Mouse (Mus musculus) left cerebral cortex, adult 2 months (tissue): ENCODE measurements around the gene Fbxl7. TPM values are rescaled to one million over a fixed set of nuclear protein-coding genes. Genes with fewer than 3 reads are reported as not detected.
"Not testable (repeated sequence)": the region's sequence is repeated elsewhere in the genome, so short reads cannot be mapped to it uniquely, and the experiment has no call there.

Experiments
- DNase-seq, 2 experiments: peaks; one replicate each; pipeline ENCODE4 v3.0.0; 2021 to 2022; ENCODE audit warnings: low spot score in 2 of 2, mixed read lengths in 1 of 2; ENCODE audit errors: extremely low spot score in 1 of 2
- H3K27ac ChIP-seq: fragments of 200-600 bp; 2 replicates; pipeline ENCODE4 v1.8.1; 2022
- H3K4me3 ChIP-seq: fragments of 200-600 bp; 2 replicates; pipeline ENCODE4 v1.8.1; 2022
- CTCF ChIP-seq: fragments of 200-600 bp; IDR thresholded peaks from 2 replicates; pipeline ENCODE4 v1.8.1; 2022; ENCODE audit warnings: antibody characterized with exemption, mild to moderate bottlenecking, moderate library complexity
- intact Hi-C: fragments of 180-260 bp; cut with DNase I; formaldehyde crosslinking; loops from one replicate; pipeline ENCODE4 v1.15.1; 2025
- total RNA-seq, 2 experiments: library from RNA; stranded (reverse); gene quantifications; 2 replicates each; pipeline ENCODE4 v1.2.3; 2021

Fbxl7 gene
- total RNA-seq, 2 experiments from 2014 or later = 1.9 to 2.3 TPM

DNA sequence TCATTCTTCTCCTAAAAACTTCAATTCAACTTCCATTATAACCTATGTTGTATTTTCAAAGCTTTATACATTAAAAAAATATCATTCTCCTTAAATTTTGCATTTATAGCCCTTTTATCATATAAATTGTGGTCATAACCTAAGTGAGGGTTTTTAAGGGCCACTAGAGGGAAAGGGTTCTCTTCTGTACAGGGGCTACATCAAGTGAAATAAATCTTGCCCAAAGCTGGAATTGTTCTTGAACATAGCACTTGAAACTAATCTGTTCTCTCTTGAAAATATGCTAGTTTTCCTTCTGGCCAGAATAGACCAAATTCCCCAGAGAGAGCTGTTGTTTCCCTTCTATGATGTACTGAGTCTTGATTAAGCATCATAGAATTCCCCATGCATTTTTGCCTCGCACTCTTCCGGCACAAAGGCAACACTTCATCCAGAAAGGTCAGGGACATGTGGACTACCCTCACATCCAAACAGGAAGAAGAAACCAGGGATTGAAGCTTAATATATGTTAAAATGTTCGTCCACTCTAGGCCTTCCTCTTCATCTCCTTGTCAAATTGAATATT is 95.8 kb downstream of the Fbxl7 start:
- TF ChIP-seq CTCF = no peak
- H3K4me3 ChIP-seq = no peak overlapping the region
- intact Hi-C loops = loop anchor here (5.0 kb wide), 1 partner anchor 98 kb away; the partner anchor contains the start of gene Fbxl7
- DNase-seq = no peak
- no peak overlapping the region for H3K27ac ChIP-seq

DNA sequence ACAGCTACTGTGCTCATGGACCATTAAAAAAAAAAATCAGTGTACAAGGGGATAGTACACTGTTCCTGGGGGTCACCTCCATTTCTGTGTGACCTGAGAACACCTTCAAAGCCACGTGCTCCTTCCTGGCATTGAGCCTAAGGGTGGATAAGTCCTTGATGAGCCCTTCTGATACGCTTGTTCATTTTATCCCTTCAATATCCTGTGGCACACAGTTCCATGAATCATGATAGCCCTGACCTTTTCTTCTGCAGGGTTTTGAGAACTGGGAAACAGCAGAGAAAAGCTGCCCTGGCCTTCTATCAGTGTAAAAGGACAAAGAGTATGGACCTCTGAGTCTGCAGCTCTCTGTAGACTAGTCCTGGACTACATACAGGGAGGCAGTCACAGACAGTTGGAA is 99.4 kb downstream of the Fbxl7 start:
- intact Hi-C loops = no loop called here
- TF ChIP-seq CTCF = no peak

DNA sequence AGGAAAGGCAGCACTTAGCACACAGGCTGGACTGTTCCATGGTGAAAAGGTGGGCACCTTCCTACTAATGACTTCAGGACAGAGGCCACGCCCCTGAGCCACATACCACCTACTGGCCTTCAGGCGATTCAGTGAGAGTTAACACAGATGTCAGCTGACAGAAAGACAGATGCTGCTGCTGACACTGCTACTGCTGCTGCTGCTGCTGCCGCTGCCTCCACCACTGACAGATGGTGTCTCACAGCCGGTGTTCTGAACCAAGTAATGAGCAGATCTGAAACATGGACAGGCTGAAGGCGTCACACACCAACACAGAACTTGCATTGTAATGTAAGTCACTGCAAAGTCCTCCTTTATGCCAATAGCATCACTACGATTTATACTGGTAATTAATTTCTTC is 99.9 kb downstream of the Fbxl7 start:
- H3K27ac ChIP-seq = no peak overlapping the region
- DNase-seq = peak; percentile 29 to 47
- TF ChIP-seq CTCF = no peak
- H3K4me3 ChIP-seq = no peak overlapping the region
- intact Hi-C loops = no loop called here

More for the DNA sequence above, 99.4 kb downstream of the Fbxl7 start:
- DNase-seq = no peak
- Histone ChIP-seq H3K27ac (no peak overlapping the region), H3K4me3 (no peak overlapping the region)

DNA sequence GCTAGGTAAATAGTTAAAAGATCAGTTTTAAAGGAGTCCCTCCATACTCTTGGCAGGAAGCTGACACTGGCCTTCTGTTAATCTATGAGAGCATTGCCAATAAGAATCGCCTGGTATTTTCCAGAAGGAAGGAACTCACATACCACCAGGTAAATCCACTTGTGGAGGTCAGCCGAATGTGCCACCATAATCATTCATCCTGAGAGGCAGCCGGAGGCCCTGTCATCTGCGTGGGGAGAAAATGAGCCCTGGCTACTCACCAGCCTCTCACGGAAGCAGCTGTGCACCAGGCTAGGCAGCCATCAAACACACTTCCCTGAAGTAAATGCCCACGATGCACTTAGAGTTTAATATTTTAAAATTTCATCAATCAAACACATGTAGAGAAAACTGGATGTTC is 108.2 kb downstream of the Fbxl7 start:
- no peak for TF ChIP-seq CTCF
- no peak overlapping the region for H3K27ac ChIP-seq
- no peak for DNase-seq
- no peak overlapping the region for H3K4me3 ChIP-seq
- intact Hi-C loops = no loop called here

DNA sequence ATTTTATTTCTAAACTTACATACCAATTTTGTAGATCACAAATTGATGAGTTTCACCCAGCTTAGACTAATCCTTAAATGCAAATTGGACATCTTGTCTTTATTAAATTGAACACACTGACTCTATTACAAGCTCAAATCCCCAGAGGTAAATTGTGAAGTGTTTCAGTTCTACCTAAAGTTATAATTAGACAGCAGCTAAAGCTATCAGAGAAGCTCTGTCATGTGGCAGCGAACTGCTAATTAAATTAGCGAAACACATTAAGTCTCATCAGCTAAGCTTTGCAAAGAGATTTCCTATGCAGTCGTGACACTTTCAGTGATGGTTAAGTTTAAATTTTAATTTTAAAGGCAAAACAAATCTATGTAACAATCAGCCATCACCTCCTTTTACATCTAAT is 114.8 kb downstream of the Fbxl7 start:
- Histone ChIP-seq H3K4me3 (no peak overlapping the region), H3K27ac (no peak overlapping the region)
- intact Hi-C loops = no loop called here
- no peak for TF ChIP-seq CTCF
- DNase-seq = no peak

DNA sequence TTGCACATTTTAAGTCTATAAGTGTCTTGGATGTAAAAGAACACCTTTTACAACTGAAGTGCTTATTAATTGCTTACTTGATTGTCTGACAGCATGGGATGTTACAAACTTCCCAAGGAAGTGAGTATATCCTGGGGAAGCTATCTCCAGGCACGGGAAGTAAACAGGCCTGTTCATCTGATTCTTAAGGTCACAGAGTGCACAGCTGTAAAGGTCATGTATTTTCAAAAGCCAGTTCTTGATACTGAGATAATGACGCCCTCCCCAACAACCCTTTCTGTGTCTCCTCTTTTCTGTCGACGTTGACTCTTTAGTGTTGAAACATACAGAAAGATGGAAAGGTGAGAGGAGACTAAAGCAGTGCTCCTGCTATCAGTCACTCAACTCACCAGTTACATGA is 116.3 kb downstream of the Fbxl7 start:
- Histone ChIP-seq H3K4me3 (no peak overlapping the region), H3K27ac (no peak overlapping the region)
- TF ChIP-seq CTCF = no peak
- no peak for DNase-seq
- intact Hi-C loops = no loop called here

DNA sequence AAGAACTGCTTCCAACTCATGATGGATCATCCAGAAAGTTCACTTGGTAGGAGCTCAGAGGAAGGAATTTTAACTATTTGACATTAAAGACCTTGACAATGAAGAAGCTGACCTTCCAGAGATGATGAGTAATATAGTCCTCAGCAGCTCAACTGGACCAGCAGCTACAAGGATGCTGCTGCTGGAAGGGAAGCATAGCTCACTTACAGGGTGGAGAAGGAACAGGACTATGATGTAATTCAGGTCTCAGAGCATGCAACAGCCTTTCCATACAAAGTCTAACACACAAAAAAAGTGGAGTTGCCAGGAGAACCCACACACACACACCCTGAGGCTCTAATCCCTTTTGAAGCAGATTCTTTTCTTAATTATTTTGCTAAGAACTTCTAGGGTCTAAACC is 119.7 kb downstream of the Fbxl7 start:
- intact Hi-C loops = no loop called here
- Histone ChIP-seq H3K27ac (no peak overlapping the region), H3K4me3 (no peak overlapping the region)
- no peak for TF ChIP-seq CTCF
- DNase-seq = no peak

DNA sequence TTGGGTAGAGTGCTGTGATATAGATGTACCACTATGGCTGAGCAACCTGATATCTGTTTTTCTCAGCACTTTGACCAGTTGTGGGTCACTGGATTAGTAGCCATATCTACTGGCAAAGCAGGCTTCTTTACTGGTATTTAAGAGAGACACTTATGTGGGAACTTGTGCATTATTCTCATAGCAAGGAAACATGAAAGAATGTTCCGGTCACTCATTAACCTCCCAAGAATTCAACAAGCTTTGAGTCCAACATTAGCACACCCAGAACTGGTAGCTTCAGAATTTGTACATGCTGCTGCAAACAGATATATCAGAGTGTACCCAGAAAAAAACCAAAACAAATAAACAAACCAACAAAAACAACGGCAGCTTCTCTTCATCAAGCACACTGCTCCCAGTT is 120.5 kb downstream of the Fbxl7 start:
- Histone ChIP-seq H3K27ac (no peak overlapping the region), H3K4me3 (no peak overlapping the region)
- no peak for TF ChIP-seq CTCF
- intact Hi-C loops = no loop called here
- no peak for DNase-seq

DNA sequence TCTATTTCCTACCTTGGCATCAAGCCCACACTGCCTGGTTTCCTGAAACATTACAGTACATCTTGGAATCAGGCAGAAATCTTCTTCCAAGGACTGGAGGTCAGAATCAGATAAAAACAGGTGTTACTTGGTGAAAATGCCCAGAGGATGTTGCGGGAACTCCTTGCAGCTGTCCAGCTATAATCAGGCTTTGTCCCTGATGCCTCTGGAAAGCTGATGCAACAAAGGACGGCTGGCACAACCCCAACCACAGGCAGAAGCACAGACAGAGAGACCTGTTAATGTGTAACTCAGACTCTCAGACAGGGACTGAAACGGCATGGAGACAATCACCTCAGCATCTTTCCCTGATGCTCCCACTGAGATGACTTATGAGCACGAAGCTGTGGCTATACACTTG is 133.7 kb downstream of the Fbxl7 start:
- intact Hi-C loops = no loop called here
- Histone ChIP-seq H3K4me3 (no peak overlapping the region), H3K27ac (no peak overlapping the region)
- no peak for DNase-seq
- TF ChIP-seq CTCF = no peak

DNA sequence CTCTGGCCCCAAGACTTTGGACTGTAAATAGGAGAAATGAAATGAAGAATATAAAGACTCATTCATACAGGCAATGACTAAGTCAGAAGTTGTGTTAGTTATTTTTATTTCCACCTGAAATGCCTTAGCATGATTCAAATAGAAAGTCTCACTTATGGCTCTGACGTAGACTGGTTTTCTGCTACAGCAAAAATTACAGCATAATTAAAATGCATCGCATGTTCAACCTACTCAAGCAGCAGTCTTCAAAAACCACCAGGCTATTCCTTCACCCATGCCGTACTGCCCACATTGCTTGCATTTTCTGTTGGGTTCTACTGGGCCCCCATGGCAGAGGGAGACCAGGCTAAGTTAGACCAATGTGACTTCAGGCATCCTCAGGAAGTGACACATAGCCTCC is 146.9 kb downstream of the Fbxl7 start:
- no peak for TF ChIP-seq CTCF
- no peak overlapping the region for H3K4me3 ChIP-seq
- intact Hi-C loops = no loop called here
- H3K27ac ChIP-seq = no peak overlapping the region; the same call in 1 of the 2 replicates
- no peak for DNase-seq

DNA sequence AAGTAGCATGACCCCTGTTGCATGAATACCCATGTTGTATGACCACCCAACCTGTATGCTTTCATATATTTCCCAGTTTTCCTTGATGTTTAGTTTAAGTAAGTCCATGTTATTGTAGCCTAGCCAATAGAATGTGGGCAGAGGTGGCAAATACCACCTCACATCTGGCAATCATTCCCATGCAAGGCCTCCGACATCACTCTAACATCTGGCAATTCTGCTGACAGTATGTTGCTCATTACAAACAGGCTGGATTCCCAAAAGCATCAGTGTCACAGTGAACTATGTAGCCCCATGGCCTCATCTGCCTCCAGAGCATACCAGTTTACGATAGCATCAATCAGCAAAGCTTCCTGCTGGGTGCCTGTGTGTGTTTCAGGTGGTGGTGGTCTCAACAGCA is 163.0 kb downstream of the Fbxl7 start:
- Histone ChIP-seq H3K4me3 (no peak overlapping the region), H3K27ac (no peak overlapping the region)
- no peak for DNase-seq
- intact Hi-C loops = no loop called here
- TF ChIP-seq CTCF = no peak

DNA sequence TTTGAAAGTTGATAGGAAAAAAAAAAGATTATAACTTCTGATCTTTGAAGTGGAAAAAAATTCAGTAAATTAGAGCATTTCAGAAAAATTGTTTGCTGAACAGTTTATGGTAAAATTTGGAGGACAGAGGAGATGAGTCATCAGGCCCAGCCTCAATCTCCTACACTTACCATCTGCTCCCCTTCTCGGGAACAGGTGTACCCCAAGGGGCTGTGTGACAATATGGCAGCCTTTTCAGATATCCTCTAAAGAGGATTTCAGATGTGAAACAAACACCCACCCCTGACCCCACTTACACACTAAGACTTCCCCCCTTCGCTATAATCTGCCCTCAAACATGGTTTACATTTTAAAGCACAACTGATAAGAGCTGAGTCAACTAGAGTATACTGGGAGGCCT is 164.6 kb downstream of the Fbxl7 start:
- Histone ChIP-seq H3K27ac (peak overlapping the region; percentile 55; the same call in 1 of the 2 replicates), H3K4me3 (no peak overlapping the region)
- intact Hi-C loops = loop anchor here (2.0 kb wide), 1 partner anchor 312 kb away; no protein-coding TSS in a partner anchor
- DNase-seq = peak in 1 of 2 experiments; percentile 42
- TF ChIP-seq CTCF = no peak

DNA sequence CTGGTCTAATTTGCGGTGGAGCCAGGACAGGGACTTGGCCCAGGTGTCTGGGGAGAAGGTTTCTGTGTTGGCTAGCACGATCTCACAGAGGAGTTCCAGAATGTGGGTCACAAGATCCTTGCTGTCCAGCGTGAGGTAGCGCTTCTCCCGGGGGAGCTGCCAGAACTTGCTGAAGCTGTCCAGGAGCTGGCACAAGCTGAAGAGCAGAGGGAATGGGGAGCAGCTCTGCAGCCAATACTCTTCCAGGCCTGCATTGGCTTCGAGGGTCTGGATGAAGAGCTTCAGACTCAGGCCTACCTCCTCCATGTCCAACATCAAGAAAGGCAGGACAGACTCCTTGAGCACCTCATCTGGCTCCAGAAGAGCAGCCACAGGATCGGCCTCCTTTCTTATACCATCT is 166.0 kb downstream of the Fbxl7 start:
- H3K27ac ChIP-seq, DNase-seq, H3K4me3 ChIP-seq, intact Hi-C loops: not testable (repeated sequence)
